Mouse (Mus musculus): ENCODE results near the gene Entpd5. TPM values are rescaled to one million over a fixed set of nuclear protein-coding genes. Genes with fewer than 3 reads are reported as not detected.

Gene Entpd5
- total RNA-seq, 1 experiment from 2014 or later = 159 TPM

DNA sequence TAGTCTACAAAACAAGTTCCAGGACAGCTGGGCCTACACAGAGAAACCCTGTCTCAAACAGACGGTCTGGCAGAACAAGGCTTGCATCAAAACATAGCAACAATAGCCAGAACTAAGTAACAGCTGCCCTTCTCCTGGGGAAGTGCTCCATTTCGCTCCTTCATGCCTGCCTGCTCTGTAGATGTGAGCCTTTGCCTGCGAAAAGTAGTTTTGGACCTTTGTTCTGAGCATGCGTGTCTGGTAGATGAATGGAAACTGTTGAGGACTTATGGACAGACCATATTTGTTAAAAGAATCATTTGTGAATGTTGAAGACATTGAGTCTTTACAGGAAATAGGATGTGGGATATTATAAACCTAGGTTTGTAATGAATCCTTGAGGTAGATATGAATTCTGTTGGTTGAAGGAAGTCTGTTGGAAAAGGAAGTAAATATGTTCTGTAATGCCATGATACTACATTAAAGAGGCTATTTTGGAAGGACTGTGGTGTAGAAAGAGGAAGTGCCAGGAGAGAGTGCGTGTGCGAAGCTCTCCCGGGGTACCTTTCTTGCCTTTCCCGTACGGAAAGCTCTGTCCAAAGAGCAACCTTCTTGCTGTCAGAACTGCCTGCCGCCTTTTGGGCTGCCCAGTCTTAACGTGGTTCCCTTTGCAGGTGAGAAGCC is 71.7 kb downstream of the Entpd5 start:
- no peak for DNase-seq

- no peak for DNase-seq
These were observed 81.7 kb downstream of the Entpd5 start for GRCm38 (mm10) chr12:84327111-84327512.

Other genes starting within 250 kb of the Entpd5 start
- gene Elmsan1, start 190.1 kb downstream of the Entpd5 start, total RNA-seq (2021) = 22.3 and 32.8 TPM in 2 replicates
- gene Ptgr2, start 123.8 kb downstream of the Entpd5 start, total RNA-seq (2021) = 74.9 and 93.1 TPM in 2 replicates
- gene Zfp410, start 92.2 kb downstream of the Entpd5 start, total RNA-seq (2021) = 41.4 and 42.0 TPM in 2 replicates
- 53.9 and 67.3 TPM in 2 replicates for gene Coq6, start 47.4 kb downstream of the Entpd5 start, total RNA-seq (2021)
- 2.9 and 3.0 TPM in 2 replicates for gene Fam161b, start 47.2 kb downstream of the Entpd5 start, total RNA-seq (2021)
- 3.5 and 4.3 TPM in 2 replicates for gene Bbof1, start within 50 bp of the Entpd5 start, total RNA-seq (2021)
- 17.9 and 19.3 TPM in 2 replicates for gene Rnf113a2, start 8.2 kb upstream of the Entpd5 start, total RNA-seq (2021)
- 156 and 187 TPM in 2 replicates for gene Aldh6a1, start 42.0 kb upstream of the Entpd5 start, total RNA-seq (2021)
- 18.1 and 18.5 TPM in 2 replicates for gene Lin52, start 42.4 kb upstream of the Entpd5 start, total RNA-seq (2021)
- gene Vsx2, start 160.7 kb upstream of the Entpd5 start, total RNA-seq (2021) = not detected in 2 replicates
- 18.1 and 21.0 TPM in 2 replicates for gene Abcd4, start 208.4 kb upstream of the Entpd5 start, total RNA-seq (2021)
- gene Vrtn, start 232.0 kb upstream of the Entpd5 start, total RNA-seq (2021) = not detected in 2 replicates